Mouse (Mus musculus) embryo, embryonic 11 days (tissue): ENCODE results near the gene Sorbs1.
A peak's percentile ranks its signal among the peaks of the same experiment; 100 is the strongest.

Experiments
- DNase-seq: peaks from one replicate; pipeline ENCODE4 v3.0.0-alpha.2; 2015

Sorbs1 gene

GRCm38 (mm10) chr19:40369852-40370811 lies 143.4 kb downstream of the Sorbs1 start:
- no peak for DNase-seq

- DNase-seq = no peak
Observed at GRCm38 (mm10) chr19:40368517-40368916, 145.1 kb downstream of the Sorbs1 start.

GRCm38 (mm10) chr19:40366163-40366941 lies 147.2 kb downstream of the Sorbs1 start:
- peak; percentile 68 for DNase-seq

GRCm38 (mm10) chr19:40365137-40365536 lies 148.4 kb downstream of the Sorbs1 start:
- no peak for DNase-seq

- no peak for DNase-seq
Observed at GRCm38 (mm10) chr19:40363447-40363846, 150.1 kb downstream of the Sorbs1 start.

GRCm38 (mm10) chr19:40362203-40362865 lies 151.2 kb downstream of the Sorbs1 start:
- DNase-seq = no peak

GRCm38 (mm10) chr19:40359712-40360394 lies 153.7 kb downstream of the Sorbs1 start:
- DNase-seq = no peak

- DNase-seq = no peak
Observed at GRCm38 (mm10) chr19:40356536-40357522, 156.8 kb downstream of the Sorbs1 start.

- DNase-seq = no peak
Observed at GRCm38 (mm10) chr19:40355075-40355474, 158.5 kb downstream of the Sorbs1 start.

GRCm38 (mm10) chr19:40352006-40352405 lies 161.6 kb downstream of the Sorbs1 start:
- no peak for DNase-seq

GRCm38 (mm10) chr19:40350835-40351234 lies 162.7 kb downstream of the Sorbs1 start:
- DNase-seq = no peak

GRCm38 (mm10) chr19:40349713-40350671 lies 163.6 kb downstream of the Sorbs1 start:
- peak; percentile 9 for DNase-seq

GRCm38 (mm10) chr19:40349281-40349680 lies 164.3 kb downstream of the Sorbs1 start:
- DNase-seq = no peak

GRCm38 (mm10) chr19:40348652-40349051 lies 164.9 kb downstream of the Sorbs1 start:
- no peak for DNase-seq

GRCm38 (mm10) chr19:40348175-40348574 lies 165.4 kb downstream of the Sorbs1 start:
- DNase-seq = no peak

- DNase-seq = no peak
Observed at GRCm38 (mm10) chr19:40346908-40347307, 166.7 kb downstream of the Sorbs1 start.

GRCm38 (mm10) chr19:40346232-40346844 lies 167.2 kb downstream of the Sorbs1 start:
- DNase-seq = no peak

- peak; percentile 67 for DNase-seq
Observed at GRCm38 (mm10) chr19:40345684-40346083, 167.9 kb downstream of the Sorbs1 start.

- DNase-seq = peak; percentile 83
Observed at GRCm38 (mm10) chr19:40343018-40343417, 170.6 kb downstream of the Sorbs1 start.

- peak; percentile 73 for DNase-seq
Observed at GRCm38 (mm10) chr19:40341141-40341540, 172.4 kb downstream of the Sorbs1 start.
